Mouse (Mus musculus) lung, adult 18-20 months (tissue): ENCODE data around the gene Trove2.
"Not testable (repeated sequence)": the region's sequence is repeated elsewhere in the genome, so short reads cannot be mapped to it uniquely, and the experiment has no call there.

ENCODE experiments used
- DNase-seq, 2 experiments: peaks; one replicate each; pipeline ENCODE4 v3.0.0; 2022; ENCODE audit warnings: mixed read lengths in 2 of 2

The Trove2 gene

DNA sequence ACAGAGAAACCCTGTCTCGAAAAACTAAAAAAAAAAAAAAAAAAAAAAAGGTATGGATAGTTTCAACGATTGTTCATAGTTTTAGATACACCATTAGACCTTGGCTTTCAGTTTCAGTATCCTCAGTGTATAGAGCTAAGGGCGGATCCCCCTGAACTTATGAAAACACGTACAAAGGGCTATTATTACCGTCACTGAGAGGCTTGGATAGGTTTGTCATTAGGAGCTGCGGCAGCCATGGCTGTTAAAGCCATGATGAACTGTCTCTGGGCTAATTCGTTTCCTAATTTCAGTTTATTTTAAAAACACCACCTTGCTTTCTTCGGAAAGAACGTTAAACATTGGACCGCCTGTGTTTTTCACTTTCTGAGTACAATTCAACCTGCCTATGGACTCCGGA, 38.1 kb downstream of the Trove2 start:
- DNase-seq = no peak

GRCm38 (mm10) chr1:143733914-143734410, 42.9 kb downstream of the Trove2 start:
- DNase-seq = no peak

GRCm38 (mm10) chr1:143731691-143732090, 45.2 kb downstream of the Trove2 start:
- no peak for DNase-seq

DNA sequence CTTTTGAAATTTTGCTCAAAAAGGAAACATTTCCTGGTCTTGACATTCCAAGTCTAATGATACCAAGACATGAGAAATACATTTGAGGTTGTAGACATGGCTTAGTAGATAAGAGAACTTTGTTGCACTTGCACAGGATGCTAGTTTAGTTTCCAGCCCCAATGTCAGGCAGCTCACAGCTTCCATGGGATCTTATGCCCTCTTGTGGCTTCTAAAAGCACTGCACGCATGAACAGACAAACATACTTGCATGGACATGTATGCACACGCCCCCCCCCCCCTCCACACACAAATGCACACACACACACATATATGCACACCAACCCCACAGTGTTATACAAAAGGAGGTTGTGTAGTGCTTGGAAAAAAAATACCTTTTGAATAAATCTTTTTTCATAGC, 46.0 kb downstream of the Trove2 start:
- DNase-seq = no peak

- DNase-seq = no peak
These were observed 49.0 kb downstream of the Trove2 start for GRCm38 (mm10) chr1:143727701-143728445.

- no peak for DNase-seq
These were observed 52.3 kb downstream of the Trove2 start for GRCm38 (mm10) chr1:143724456-143725064.

- DNase-seq = not testable (repeated sequence)
These were observed 60.8 kb downstream of the Trove2 start, which contains the start of gene Glrx2 for GRCm38 (mm10) chr1:143716038-143716437. TSS of gene Glrx2 (plus strand) at chr1:143716338.

- no peak for DNase-seq
These were observed 66.3 kb downstream of the Trove2 start for GRCm38 (mm10) chr1:143710627-143710976.

DNA sequence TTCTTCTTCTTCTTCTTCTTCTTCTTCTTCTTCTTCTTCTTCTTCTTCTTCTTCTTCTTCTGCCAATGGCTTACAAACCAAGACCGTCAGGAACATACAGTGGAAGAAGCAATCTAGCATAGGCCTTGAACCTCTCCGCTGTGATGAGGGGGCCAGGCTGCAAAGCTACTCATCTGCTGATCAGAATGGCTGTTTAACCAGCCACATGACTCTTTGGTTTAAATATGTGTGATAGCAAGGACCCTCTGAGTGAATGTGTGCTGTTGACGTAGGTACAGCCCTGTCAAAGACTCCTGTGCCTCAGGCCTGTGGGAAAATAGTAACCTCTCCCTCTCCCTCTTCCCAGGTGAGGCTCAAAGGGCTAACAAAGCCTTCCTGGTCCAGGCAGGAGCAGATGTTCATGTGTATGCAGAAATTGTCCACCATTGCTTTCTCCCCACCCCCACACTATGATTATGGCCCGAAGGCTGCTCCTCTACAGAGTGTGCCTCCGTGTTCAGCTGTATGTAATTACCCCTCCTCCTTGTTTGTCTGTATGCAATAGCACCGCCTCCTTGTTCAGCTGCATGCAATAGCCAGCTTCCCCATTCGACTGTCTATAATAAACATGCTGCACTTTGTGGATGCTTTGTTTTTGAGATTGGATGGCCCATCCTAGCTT, 66.8 kb downstream of the Trove2 start:
- DNase-seq = no peak

- no peak for DNase-seq
These were observed 68.5 kb downstream of the Trove2 start for GRCm38 (mm10) chr1:143708361-143708760.

DNA sequence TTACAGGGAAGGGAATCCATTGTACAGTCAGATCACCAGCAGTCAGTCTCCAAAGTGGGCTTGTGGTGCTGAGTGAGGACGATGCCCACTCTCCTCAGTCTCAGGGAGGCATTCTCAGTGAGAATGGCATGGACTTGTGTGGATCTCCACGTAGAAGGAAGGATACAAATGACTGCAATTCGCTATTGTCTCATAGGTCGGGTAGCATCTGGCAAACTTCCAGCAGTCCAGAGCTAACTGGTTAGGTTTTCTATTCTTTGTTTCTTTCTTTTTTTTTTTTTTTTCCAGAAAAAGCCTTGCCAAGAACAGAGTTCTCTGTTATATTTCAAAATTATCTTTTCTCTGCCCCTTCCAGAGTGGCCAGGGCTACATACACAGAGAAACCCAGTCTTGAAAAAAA, 69.9 kb downstream of the Trove2 start:
- DNase-seq = no peak

GRCm38 (mm10) chr1:143702741-143703262, 74.1 kb downstream of the Trove2 start, which contains the start of gene Cdc73:
TSS of gene Cdc73 (minus strand) at chr1:143702893.
- peak; percentile 92 to 93 for DNase-seq

DNA sequence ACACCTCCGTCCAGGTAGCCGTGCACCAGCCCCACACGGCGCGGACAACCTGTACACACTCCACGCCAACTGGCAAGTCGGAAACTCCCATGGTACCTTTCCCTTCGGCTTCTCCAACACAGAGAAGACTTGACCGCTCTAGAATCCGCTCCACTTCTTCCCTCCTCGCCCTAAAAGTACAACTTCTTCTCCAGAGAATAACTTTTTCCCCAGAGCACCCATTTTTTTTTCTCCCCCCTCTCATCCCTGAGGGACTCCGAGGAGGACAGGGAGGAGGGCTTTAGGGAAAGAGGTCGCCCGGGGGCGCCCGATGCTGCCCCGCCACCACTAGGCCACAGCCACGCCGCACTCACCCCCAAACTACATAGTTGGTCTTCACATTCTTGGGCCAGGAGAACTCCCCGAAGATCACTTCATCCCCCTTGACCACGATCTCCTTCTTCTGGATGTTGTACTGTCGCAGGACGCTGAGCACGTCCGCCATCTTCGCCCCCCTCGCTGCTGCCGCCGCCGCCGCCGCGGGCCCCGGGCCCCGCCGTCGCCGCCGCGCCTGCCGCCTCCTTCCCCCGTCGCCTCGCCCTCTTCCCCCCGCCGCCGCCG, 74.6 kb downstream of the Trove2 start:
- DNase-seq = peak in 1 of 2 experiments; percentile 41

- DNase-seq = no peak
These were observed 75.1 kb downstream of the Trove2 start for GRCm38 (mm10) chr1:143701736-143702135.
